Mouse (Mus musculus) mesoderm, embryonic 11.5 days (tissue): ENCODE data around the gene Btaf1.

ENCODE experiments used
- DNase-seq: peaks from one replicate; pipeline ENCODE4 v3.0.0-alpha.2; 2012; ENCODE audit warnings: low read depth, low spot score

Gene Btaf1

GRCm38 (mm10) chr19:36925671-36926552 is at the start of gene Btaf1:
TSS of gene Btaf1 (plus strand) at chr19:36926079.
- peak; percentile 94 for DNase-seq

GRCm38 (mm10) chr19:36877329-36877728 is 48.5 kb upstream of the Btaf1 start:
- no peak for DNase-seq

GRCm38 (mm10) chr19:36878743-36879495 is 47.0 kb upstream of the Btaf1 start:
- DNase-seq, result no peak

GRCm38 (mm10) chr19:36883119-36883518 is 42.8 kb upstream of the Btaf1 start:
- DNase-seq, result peak; percentile 53

GRCm38 (mm10) chr19:36886316-36886715 is 39.6 kb upstream of the Btaf1 start:
- DNase-seq, result no peak

GRCm38 (mm10) chr19:36887706-36888105 is 38.2 kb upstream of the Btaf1 start:
- DNase-seq, result no peak

- no peak for DNase-seq
Observed at GRCm38 (mm10) chr19:36891746-36892145, 34.1 kb upstream of the Btaf1 start.

GRCm38 (mm10) chr19:36896791-36897569 is 28.9 kb upstream of the Btaf1 start:
- DNase-seq, result peak; percentile 87

- DNase-seq, result peak; percentile 44
Observed at GRCm38 (mm10) chr19:36897778-36898177, 28.1 kb upstream of the Btaf1 start.

- DNase-seq, result no peak
Observed at GRCm38 (mm10) chr19:36903377-36903776, 22.5 kb upstream of the Btaf1 start.

- DNase-seq, result peak; percentile 88
Observed at GRCm38 (mm10) chr19:36904211-36905007, 21.5 kb upstream of the Btaf1 start.

- DNase-seq, result no peak
Observed at GRCm38 (mm10) chr19:36909150-36909549, 16.7 kb upstream of the Btaf1 start.

GRCm38 (mm10) chr19:36909676-36910292 is 16.1 kb upstream of the Btaf1 start:
- DNase-seq, result peak; percentile 70

GRCm38 (mm10) chr19:36910424-36911045 is 15.3 kb upstream of the Btaf1 start:
- DNase-seq, result peak; percentile 76

GRCm38 (mm10) chr19:36913064-36913463 is 12.8 kb upstream of the Btaf1 start:
- no peak for DNase-seq

- no peak for DNase-seq
Observed at GRCm38 (mm10) chr19:36916206-36916605, 9.7 kb upstream of the Btaf1 start.

- DNase-seq, result no peak
Observed at GRCm38 (mm10) chr19:36916876-36917389, 8.9 kb upstream of the Btaf1 start.

- peak; percentile 83 for DNase-seq
Observed at GRCm38 (mm10) chr19:36918441-36919301, 7.2 kb upstream of the Btaf1 start.

- DNase-seq, result peak; percentile 53
Observed at GRCm38 (mm10) chr19:36919466-36919865, 6.4 kb upstream of the Btaf1 start, which contains the start of gene Fgfbp3. TSS of gene Fgfbp3 (minus strand) at chr19:36919615.
